Mouse (Mus musculus): ENCODE data around the gene Vcp.

The Vcp gene

GRCm38 (mm10) chr4:42945952-42946351 lies 54.4 kb downstream of the Vcp start:
- DNase-seq (ENCODE audit: low read depth, low spot score), result peak; percentile 79

GRCm38 (mm10) chr4:42945445-42945844 lies 54.9 kb downstream of the Vcp start:
- no peak for DNase-seq (ENCODE audit: low read depth, low spot score)

- peak; percentile 71 for DNase-seq (ENCODE audit: low read depth, low spot score)
Measured at GRCm38 (mm10) chr4:42945043-42945442, 55.3 kb downstream of the Vcp start.

- DNase-seq (ENCODE audit: low read depth, low spot score), result no peak
Measured at GRCm38 (mm10) chr4:42944185-42944584, 56.1 kb downstream of the Vcp start.

GRCm38 (mm10) chr4:42943341-42943740 lies 57.0 kb downstream of the Vcp start:
- no peak for DNase-seq (ENCODE audit: low read depth, low spot score)

- DNase-seq (ENCODE audit: low read depth, low spot score), result peak; percentile 48
Measured at GRCm38 (mm10) chr4:42941396-42941795, 58.9 kb downstream of the Vcp start.

GRCm38 (mm10) chr4:42933630-42934029 lies 66.7 kb downstream of the Vcp start:
- no peak for DNase-seq (ENCODE audit: low read depth, low spot score)

- DNase-seq (ENCODE audit: low read depth, low spot score), result no peak
Measured at GRCm38 (mm10) chr4:42932229-42932969, 67.9 kb downstream of the Vcp start.
